Mouse (Mus musculus): ENCODE results near the gene Ces1f.
A peak's percentile ranks its signal among the peaks of the same experiment; 100 is the strongest.
"Not testable (repeated sequence)": the region's sequence is repeated elsewhere in the genome, so short reads cannot be mapped to it uniquely, and the experiment has no call there.

Ces1f gene

DNA sequence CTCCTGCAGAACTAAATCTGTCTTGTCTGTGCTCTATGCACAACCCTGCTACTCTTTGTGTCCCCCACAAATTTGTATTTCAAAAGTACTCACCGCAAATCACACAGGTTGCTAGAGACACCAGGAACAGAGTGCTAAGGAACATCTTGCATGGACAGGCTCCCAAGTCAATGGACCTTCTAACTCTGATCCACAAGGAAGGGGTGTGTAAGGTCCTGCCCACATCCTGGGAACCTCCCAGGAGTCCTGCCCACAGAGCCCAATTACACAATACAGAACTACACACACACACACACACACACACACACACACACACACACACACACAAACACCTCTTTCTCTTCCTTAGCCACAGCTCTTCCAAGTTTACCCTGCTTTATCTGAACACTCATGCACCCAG is at the start of gene Ces1f:
Gene Ces1f, minus strand, starts transcription at position 192 of the 400 bp plus-strand sequence.
- no peak for DNase-seq (ENCODE audit: low spot score in 2 of 2)

DNA sequence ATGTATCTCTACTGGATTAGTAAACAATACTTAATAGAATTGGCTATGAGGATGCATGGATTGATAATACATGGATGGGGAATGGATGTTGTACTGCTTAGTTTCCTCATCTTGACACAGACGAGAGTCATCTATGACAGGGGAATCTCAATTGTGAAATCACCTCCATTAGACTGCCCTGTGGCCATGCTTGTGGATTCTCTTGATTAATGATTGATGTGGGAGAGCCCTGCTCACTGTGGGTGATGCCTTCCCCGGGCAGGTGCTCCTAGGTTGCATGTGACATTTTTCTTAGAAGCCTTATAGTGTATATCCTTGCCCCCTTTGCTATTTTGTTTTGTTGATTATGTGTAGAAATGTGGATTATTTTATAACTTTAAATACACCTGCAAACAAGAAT is 45.6 kb upstream of the Ces1f start:
- DNase-seq (ENCODE audit: low spot score in 2 of 2) = no peak

DNA sequence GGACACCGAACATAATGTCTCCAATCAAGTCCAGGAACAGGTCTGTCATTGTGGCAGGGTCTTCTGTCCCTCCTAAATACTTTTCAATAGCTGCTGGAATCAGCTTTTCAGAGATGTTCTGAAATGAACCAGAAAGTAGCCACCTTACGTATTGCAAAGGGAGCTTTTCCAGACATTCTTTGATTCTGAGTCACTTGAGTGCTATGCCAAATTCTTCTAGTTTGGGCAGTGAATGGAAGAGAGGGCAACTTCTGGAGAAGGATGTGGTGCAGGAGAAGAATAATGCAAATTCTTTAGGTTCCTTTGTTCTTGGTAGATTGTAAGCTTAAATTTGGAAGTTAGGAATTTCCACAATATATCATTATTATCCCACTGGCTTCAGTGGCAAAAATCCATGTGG is 37.5 kb upstream of the Ces1f start:
- DNase-seq (ENCODE audit: low spot score in 2 of 2) = no peak

DNA sequence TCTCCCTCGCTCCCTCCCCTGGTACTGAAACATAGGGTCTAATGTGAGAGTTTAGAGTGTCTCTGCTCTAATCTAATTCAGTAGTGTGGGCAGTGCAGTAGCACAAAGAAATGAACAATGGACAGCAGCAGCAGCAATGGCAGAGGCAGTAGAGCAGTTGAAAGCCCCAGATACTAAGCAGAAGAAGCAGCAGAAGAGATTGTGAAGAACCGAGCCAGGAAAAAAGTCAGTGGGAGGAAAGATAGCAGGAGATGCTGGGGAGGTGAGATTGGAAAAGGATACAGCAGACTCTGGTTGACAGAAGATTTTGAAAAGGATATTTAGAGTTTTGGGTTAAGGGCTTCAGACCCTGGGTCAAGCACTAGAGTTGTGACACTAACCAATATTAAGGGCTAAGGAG is 36.0 kb upstream of the Ces1f start:
- no peak for DNase-seq (ENCODE audit: low spot score in 2 of 2)

DNA sequence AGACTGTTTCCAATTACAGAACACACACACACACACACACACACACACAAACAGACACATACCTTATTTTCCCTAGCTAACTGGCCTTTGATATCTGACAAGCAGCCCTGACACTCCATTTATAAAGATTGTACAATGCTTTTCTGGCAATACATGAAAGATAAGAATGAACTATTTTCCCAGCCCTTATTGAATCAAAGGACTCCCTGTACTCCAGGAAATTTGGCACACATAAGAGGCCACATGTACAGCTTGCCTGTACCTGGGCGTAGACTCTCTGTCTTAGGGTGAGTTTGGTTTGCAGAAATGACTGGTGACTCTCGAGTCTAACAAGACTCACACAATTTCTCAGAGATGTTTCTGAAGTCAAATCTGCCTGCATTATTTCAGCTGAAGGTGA is 4.3 kb upstream of the Ces1f start:
- DNase-seq (ENCODE audit: low spot score in 2 of 2) = no peak

DNA sequence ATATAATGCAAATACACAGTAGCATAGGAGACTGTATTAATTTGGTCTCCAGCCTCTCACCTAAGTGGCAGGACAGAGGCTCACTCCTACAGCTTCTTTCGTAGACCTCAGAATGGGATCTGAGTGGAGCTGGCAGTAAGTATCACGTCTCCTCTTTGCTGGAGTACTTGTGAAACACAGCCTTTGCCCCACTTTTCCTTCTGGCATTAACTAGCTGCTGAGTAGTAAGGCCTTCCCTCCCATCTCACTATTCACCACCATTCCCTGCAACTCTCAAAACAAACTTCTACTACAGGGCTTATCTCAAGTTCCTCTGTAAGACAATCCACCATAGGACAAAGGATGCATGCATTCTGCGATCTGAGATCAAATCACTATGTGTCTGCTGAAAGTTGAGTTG is 2.8 kb upstream of the Ces1f start:
- DNase-seq (ENCODE audit: low spot score in 2 of 2) = peak in 1 of 2 experiments; percentile 8

DNA sequence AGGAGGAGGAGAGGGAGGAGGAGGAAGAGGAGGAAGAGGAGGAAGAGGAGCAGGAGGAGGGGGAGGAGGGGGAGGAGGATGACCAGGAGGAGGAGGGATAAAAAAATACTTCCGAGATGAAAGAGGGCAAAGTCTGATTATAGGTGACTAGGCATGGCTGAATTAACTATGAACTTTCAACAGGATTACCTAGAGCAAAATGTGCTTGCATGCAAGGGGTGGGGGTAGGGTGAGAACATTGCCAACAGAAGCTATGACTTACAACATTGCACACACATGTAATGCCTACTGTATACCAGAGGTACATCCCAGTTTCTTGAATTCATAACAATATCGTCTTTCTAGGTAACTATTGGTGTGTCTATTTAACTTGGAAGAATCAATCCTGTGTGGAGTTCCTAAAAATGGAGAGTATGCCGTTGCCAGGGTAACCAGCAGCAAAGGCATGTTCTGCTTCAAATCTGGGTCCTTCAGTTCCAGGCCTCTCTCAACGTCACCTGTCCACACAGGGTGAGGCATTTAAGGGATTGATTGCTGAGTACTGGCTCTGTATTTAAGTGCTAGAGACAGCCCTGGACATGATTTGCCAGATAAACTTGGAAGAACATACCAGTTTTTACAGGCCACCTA is 1.3 kb downstream of the Ces1f start:
- peak in 1 of 2 experiments; percentile 39 for DNase-seq (ENCODE audit: low spot score in 2 of 2)

DNA sequence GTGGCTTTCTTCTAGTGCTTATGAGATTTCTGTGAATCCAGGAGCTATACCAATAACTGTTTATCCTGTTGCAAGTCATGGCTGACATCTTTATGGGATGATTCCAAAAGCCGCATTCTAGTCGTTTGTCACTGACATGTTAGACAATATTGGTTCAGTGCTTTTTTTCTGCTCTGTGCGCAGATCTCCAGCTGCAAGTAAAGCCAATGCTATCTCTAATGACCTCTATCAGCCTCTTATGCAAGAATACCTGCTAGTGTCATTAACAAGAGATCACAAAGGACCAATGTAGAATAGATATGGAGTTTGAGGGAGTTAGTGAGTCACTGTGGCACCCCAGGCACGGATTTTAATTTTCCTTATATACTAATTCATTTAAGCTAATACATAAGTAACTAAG is 4.9 kb downstream of the Ces1f start:
- DNase-seq (ENCODE audit: low spot score in 2 of 2) = no peak

DNA sequence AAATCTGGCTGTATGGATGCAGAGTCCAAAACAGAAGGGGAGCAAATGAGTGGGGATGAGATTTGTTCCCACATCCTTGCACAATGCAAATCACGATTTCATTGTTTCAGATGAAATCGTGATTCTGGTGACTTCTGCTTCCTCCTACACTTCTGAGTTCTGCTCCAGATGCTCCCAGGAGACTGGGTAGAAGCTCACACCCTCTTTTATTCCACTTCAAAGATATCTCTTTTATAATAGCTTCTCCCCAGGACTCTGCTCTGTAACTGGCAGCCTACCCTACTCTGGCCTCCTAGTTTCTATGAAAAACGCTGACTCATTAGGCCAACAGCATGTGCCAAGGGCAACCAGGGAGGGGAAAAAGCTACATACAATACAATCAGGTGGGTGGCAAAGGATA is 6.2 kb downstream of the Ces1f start:
- DNase-seq (ENCODE audit: low spot score in 2 of 2) = peak; percentile 32 to 51

DNA sequence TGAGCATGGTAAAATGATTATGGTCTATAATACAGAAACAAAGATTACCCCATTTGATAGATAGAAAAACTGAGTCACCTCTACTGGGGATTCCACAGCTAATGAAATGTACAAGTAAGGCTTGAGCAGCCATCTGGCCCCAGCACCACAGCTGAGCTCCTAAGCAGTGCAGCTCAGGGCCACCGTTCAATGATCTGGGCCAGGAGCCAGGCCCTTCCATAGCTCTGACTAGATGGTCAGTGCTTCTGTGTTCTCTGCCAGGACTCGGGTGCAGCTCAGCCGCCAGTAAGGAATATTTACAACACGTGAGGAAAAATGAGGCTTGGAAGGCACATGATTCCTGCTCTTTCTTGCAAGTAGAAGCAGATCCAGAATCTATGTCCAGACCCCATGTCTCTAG is 6.9 kb downstream of the Ces1f start:
- DNase-seq (ENCODE audit: low spot score in 2 of 2) = peak in 1 of 2 experiments; percentile 8

DNA sequence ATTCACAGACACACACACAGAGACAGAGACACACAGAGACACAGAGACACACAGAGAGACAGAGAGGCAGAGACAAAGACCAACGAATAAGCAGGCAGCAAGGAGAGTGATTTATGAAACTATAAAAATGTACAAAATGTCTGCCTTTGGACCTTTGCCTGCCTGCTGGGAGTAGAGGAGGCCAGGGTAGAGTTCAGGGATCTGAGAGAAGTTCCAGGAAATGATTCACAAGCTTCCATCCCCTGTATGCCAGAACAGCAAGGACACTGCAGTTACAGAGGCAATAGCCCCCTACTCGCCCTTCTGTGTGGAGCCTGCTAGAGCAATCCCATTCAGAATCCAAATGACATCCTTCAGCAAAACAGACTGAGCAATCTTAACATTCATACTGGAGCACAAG is 18.1 kb downstream of the Ces1f start:
- DNase-seq (ENCODE audit: low spot score in 2 of 2) = no peak

DNA sequence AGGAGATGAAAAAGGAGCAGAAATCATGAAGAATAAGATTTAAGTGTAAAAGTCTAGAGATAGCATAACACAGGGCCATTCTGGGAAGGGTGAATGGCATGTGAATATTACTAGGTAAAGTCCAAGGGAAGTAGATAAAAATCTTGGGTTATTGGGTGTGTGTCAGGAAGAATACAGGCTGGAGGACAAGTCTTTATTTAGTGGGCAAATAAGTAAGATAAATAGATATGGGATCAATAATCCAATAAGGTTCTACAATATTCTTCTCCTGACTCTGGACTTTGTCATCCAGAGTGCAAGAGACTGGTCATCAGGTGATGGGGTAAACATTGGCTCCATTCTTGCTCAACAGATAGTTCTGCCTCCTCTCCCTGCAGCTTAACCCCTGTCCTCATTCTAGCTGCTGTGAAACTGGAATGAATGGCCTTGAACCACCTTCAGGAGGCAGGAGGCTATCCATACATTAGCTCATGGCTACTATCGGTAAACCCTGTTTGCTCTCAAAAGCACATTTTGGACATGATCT is 27.1 kb downstream of the Ces1f start:
- no peak for DNase-seq (ENCODE audit: low spot score in 2 of 2)

DNA sequence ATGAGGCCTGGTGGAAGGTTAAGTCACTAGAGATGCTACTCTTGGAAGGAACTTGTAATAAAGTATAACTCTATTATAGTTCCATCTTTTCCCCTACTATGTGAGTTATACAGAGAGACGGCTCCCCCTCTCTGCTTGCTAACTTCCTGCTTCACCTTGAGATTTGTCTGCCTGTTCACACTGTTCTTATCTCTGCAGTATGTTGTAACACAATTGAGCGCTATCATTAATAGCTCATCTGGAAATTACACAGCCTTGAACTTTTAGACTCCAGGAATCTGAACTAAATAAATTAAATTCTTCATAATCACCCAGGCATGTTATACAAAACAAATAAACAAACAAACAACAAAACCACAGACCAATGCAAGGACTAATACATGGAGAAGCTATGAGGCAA is 33.5 kb downstream of the Ces1f start:
- DNase-seq (ENCODE audit: low spot score in 2 of 2) = no peak

DNA sequence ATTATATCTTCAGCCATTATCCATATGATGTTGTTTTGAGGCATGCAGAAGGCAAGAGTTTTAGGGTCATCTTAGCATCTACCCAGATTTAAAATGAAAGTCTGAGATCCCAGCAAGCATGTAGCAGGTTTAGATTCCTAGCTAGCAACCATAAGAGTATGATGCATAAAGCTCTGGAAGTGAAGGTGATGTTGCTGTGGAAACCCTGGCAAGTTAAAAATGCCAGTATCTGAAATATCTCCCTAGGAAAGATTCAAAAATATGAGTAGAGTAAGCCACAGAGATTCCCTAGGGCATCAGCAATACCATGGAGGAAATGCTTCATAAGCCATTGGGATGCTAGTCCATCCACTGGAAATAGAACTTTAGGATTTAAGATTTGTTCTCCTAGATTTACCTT is 39.7 kb downstream of the Ces1f start:
- DNase-seq (ENCODE audit: low spot score in 2 of 2) = peak in 1 of 2 experiments; percentile 32

DNA sequence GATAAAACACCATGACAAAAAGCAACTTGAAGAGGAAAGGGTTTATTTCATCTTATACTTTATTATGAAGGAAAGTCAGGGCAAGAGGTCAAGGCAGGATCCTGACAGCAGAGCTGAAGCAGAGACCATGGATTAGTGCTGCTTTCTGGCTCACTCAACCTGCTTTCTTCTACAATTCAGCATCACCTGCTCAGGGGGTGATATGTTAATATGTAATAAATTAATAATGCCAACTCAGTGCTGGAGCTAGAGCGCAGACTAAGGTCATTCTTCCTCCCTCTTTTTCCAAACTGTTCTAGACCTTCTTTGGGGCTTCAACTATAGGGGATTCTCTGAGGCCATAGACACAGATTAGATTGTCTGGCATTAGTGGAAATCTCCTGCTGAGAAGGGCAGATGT is 43.9 kb downstream of the Ces1f start:
- DNase-seq (ENCODE audit: low spot score in 2 of 2) = no peak

DNA sequence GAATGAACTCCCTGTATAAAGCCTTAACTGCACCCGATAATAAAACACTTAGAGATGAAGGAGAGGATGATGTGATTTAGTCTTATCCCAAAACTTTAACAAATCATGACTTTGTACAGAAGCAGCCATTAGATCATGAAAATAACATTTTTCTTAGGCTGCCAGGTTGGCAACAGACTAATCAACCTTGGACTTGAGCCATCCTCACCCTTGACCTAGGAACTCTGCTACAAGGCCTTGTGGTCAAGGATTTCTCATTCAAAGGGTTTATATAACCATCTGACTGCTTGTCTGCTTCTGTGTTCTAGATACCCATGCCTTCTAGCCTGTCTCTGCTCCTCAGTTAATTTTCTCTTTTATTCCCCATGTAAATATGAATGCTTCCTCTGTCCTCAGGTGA is 44.8 kb downstream of the Ces1f start:
- DNase-seq (ENCODE audit: low spot score in 2 of 2) = no peak

DNA sequence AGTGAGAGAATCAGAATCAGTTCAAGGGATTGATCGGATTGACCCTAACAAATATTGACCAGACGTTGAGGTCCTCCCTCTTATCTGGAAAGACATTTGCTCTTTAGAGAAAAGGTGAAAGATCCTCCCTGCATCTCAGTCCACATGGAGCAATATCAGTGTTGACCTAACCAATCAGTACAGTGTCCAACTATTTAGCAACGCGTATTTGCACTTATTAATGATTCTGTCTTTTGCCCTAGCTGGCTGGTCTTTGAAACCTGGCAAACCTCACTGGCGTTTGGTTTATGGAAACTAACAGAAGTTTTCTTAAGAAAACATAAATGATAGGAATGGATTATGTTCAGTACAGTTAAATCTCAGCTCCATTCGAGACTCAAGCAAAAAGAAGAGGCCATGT is 45.5 kb downstream of the Ces1f start:
- no peak for DNase-seq (ENCODE audit: low spot score in 2 of 2)

DNA sequence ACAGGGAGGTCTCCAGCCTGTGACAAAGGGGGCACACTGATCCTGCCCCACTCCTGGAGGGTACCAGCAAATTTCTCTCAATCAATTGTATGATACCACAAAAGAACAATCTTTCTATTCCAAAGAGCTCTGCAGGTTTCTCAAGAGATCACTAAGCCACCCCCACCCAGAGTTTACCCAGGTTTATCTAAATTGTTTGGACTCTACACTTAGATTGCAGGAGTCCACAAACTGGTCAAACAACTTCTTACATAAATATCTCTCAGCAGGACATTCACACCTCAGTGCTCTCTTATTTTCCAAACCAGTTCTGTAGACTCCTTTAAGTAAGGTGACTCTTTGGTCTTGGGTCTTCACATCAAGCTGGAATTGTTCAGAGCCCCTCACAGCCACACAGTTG is 50.1 kb downstream of the Ces1f start, which contains the start of gene Ces1e:
Gene Ces1e, minus strand, starts transcription at position 174 of the 400 bp plus-strand sequence.
- DNase-seq (ENCODE audit: low spot score in 2 of 2) = no peak

DNA sequence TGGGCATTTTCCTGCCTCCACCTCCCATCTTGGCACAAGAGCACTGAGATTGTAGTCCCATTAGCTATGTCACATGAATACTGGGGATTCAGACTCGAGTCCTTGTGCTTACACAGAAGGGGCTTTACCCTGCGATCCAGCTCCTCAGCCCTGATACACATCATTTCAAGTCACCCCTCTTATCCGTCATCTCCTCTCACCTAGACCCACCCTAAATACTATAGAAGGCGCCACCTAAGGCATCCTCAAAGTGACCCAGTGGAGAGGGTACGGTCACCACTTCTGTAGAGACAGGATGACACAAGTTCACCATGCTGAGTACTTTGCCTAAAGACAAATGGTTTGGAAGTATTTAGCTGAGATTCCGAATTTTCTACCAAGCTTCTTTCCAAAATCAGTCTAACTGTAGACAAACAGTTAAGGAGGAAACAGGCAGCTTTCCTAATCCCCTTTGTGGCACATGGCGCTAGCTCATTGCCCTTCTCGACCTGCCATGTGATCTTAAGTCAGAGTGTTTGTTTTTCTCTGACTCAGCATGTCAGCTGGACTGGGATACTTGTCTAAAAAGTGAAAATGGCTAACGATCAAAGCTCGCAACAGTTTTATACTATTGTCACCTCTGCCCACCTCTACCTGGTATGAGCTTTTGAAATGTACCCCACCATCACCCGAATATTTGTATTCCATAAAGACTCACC is 50.7 kb downstream of the Ces1f start:
- no peak for DNase-seq (ENCODE audit: low spot score in 2 of 2)

DNA sequence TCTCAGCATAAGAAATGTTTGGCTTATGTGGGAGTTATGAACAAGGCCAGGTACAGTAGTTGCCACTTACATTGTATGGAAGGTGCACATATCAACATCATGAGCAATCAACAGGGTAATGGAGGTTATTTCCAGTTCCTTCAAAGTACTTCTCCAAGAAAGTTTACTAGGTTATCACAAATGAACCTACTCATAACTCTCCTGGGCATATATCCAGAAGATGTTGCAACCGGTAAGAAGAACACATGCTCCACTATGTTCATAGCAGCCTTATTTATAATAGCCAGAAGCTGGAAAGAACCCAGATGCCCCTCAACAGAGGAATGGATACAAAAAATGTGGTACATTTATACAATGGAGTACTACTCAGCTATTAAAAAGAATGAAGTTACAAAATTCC is 53.1 kb downstream of the Ces1f start:
- DNase-seq (ENCODE audit: low spot score in 2 of 2) = not testable (repeated sequence)

DNA sequence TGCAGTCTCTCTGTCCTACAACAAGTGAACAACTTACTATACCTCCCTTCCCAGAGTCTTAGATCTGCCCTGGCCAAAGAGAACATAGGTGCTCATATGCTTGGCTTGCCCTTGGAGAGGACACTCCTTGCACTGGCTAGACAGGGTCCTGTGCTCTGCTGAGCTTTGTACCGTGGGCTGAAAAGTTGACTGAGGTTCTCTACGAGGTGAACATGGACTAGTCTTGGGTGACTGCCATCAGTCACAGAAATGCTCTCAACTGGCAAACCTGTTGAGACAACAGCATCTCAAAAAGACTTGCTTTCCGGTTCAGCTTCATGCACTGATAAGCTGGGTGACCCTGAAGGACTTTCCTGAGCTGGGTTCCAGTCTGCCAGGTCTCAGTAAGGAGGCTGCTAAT is 57.7 kb downstream of the Ces1f start:
- DNase-seq (ENCODE audit: low spot score in 2 of 2) = no peak

DNA sequence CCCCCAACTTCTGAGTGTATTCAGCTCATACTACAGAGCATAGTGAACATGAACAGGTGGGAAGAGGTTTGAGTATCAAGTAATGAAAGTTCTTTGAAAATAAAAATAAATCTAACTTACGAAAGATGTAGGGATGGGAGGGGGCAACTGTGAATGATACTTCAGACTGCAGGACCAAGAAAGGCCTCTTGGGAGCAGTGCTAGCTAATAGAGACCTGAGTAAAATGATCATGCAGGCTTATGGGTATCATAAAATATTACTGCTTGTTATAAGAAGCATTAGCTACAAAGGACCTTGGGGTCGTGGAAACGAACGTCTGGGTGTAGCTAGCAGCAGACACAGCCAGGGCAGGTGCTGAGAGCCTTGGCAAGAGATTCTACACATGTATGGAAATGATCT is 61.7 kb downstream of the Ces1f start:
- no peak for DNase-seq (ENCODE audit: low spot score in 2 of 2)

DNA sequence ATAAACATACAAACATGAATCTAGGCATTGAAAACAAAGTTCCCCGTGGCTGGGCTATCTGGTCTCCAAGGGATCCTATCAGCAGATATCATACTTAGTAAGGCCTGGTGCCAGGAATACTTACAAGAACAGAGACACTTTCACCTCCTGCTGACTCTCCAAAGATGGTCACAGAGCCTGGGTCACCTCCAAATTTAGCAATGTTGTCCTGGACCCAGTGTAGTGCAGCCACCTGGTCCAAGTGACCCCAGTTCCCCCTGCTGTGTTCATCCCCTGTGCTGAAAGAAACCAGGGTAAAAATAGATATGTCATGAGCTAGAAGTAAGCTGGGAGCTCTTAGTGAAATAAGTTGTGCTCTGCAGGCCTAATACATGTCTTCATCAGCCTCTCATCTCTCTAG is 62.2 kb downstream of the Ces1f start:
- no peak for DNase-seq (ENCODE audit: low spot score in 2 of 2)
